Mouse (Mus musculus): ENCODE results near the gene Zfp13. TPM values are rescaled to one million over a fixed set of nuclear protein-coding genes. Genes with fewer than 3 reads are reported as not detected.
A peak's percentile ranks its signal among the peaks of the same experiment; 100 is the strongest.

Gene Zfp13
- total RNA-seq, 2 experiments from 2014 or later = 4.9 TPM

- DNase-seq = no peak
- intact Hi-C loops (cut with DNase I; ENCODE audit: low total_unique reads) = no loop called here
Measured at GRCm38 (mm10) chr17:23552896-23553633, 46.2 kb downstream of the Zfp13 start.

GRCm38 (mm10) chr17:23551963-23552362 lies 47.3 kb downstream of the Zfp13 start:
- no peak for DNase-seq
- intact Hi-C loops (cut with DNase I; ENCODE audit: low total_unique reads) = no loop called here

GRCm38 (mm10) chr17:23551416-23551815 lies 47.9 kb downstream of the Zfp13 start:
- intact Hi-C loops (cut with DNase I; ENCODE audit: low total_unique reads) = no loop called here
- DNase-seq = no peak

GRCm38 (mm10) chr17:23550856-23551255 lies 48.4 kb downstream of the Zfp13 start:
- DNase-seq = no peak
- intact Hi-C loops (cut with DNase I; ENCODE audit: low total_unique reads) = no loop called here

- intact Hi-C loops (cut with DNase I; ENCODE audit: low total_unique reads) = no loop called here
- DNase-seq = peak; percentile 80
Measured at GRCm38 (mm10) chr17:23550188-23550791, 49.0 kb downstream of the Zfp13 start.

- intact Hi-C loops (cut with DNase I; ENCODE audit: low total_unique reads) = no loop called here
- DNase-seq = no peak
Measured at GRCm38 (mm10) chr17:23549441-23549840, 49.8 kb downstream of the Zfp13 start.

GRCm38 (mm10) chr17:23548615-23549014 lies 50.7 kb downstream of the Zfp13 start:
- intact Hi-C loops (cut with DNase I; ENCODE audit: low total_unique reads) = no loop called here
- peak; percentile 38 for DNase-seq

GRCm38 (mm10) chr17:23547681-23548443 lies 51.4 kb downstream of the Zfp13 start:
- intact Hi-C loops (cut with DNase I; ENCODE audit: low total_unique reads) = no loop called here
- DNase-seq = no peak

GRCm38 (mm10) chr17:23546702-23547505 lies 52.4 kb downstream of the Zfp13 start:
- DNase-seq = peak; percentile 51
- intact Hi-C loops (cut with DNase I; ENCODE audit: low total_unique reads) = no loop called here

- DNase-seq = peak; percentile 53
- intact Hi-C loops (cut with DNase I; ENCODE audit: low total_unique reads) = no loop called here
Measured at GRCm38 (mm10) chr17:23546333-23546701, 53.0 kb downstream of the Zfp13 start.

- intact Hi-C loops (cut with DNase I; ENCODE audit: low total_unique reads) = no loop called here
- DNase-seq = no peak
Measured at GRCm38 (mm10) chr17:23545841-23546240, 53.4 kb downstream of the Zfp13 start.

GRCm38 (mm10) chr17:23544766-23545165 lies 54.5 kb downstream of the Zfp13 start:
- intact Hi-C loops (cut with DNase I; ENCODE audit: low total_unique reads) = no loop called here

GRCm38 (mm10) chr17:23543983-23544382 lies 55.3 kb downstream of the Zfp13 start:
- DNase-seq = no peak
- intact Hi-C loops (cut with DNase I; ENCODE audit: low total_unique reads) = no loop called here

More at GRCm38 (mm10) chr17:23544766-23545165, 54.5 kb downstream of the Zfp13 start:
- DNase-seq = no peak

GRCm38 (mm10) chr17:23543325-23543724 lies 56.0 kb downstream of the Zfp13 start:
- intact Hi-C loops (cut with DNase I; ENCODE audit: low total_unique reads) = no loop called here
- DNase-seq = no peak

GRCm38 (mm10) chr17:23542835-23543234 lies 56.5 kb downstream of the Zfp13 start:
- no peak for DNase-seq

GRCm38 (mm10) chr17:23542004-23542720 lies 57.1 kb downstream of the Zfp13 start:
- intact Hi-C loops (cut with DNase I; ENCODE audit: low total_unique reads) = no loop called here
- no peak for DNase-seq

More at GRCm38 (mm10) chr17:23542835-23543234, 56.5 kb downstream of the Zfp13 start:
- intact Hi-C loops (cut with DNase I; ENCODE audit: low total_unique reads) = no loop called here

GRCm38 (mm10) chr17:23540605-23541475 lies 58.4 kb downstream of the Zfp13 start:
- no peak for DNase-seq
- intact Hi-C loops (cut with DNase I; ENCODE audit: low total_unique reads) = no loop called here

- intact Hi-C loops (cut with DNase I; ENCODE audit: low total_unique reads) = no loop called here
- DNase-seq = no peak
Measured at GRCm38 (mm10) chr17:23540106-23540505, 59.2 kb downstream of the Zfp13 start.
